Mouse (Mus musculus) adrenal gland (tissue): ENCODE data around the gene Slit3.

ENCODE experiments used
- intact Hi-C: fragments of 180-260 bp; cut with DNase I; formaldehyde crosslinking; loops from one replicate; pipeline ENCODE4 v1.15.1; 2025

Slit3 gene

DNA sequence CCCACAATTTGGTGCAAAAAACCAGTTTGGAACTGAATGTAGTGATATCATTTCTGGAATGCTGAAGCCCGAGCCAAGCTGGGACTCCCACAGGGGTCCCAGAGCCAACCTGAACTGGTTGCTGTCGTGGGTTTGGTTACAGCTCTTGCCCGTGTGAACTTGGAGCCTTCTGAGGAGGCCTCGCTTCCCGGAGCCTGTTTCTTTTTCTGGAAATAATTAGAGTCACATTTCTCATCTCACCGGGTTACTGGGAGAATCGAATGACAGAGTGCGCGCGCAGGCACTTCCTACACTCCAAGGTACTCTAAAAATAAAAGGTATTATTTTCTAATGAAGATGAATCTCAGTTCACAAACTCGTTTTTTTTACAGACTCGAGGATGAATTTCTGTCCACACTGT, 267.4 kb downstream of the Slit3 start:
- intact Hi-C loops = no loop called here

DNA sequence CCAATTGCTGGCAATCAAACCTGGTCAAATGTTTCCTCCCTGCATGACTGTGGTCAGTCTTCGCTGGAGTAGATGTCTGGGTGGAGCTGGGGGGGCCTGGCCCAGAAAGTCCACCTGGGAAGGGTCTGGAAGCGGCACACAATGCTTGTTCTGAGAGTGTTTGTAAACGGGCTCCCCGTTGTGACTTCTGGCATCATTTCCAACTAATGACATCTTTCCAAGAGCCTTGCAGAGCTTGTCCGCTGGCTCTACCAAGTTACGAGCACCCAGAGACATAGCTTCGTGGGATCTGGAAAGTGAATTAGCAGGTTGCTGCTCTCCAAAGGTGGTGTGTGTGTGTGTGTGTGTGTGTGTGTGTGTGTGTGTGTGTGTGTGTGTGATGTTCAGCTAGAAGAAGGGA, 268.3 kb downstream of the Slit3 start:
- intact Hi-C loops = no loop called here

DNA sequence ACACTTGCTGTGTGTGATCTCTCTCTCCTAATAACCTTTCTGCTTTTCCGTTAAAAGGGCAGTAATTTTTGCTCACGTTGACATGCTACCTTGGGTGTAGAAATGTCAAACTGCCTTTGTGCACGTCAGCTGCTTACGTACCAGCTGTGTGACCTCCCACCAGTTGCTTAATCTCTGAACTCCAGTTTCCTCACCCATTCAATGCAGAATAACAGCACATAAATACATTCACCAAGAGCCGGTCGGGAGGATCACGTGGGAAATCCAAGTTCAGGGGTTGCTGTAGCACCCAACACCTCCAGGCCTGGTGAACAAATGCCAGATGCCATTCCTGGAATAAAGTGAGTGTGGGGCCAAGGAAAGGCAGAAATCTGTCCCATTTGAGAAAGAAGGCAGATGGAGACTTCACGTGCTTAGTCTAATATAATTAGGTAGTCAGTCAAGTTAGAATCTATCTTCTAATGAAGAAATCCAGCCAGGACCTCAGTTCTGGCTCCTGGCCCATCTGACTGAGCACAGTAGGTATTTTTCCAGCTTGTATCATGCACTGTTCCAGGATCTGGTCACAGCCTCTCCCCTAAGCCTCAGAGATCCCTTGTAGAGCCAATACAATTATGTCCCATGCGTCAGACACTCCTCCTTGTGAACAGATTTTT, 268.9 kb downstream of the Slit3 start:
- intact Hi-C loops = no loop called here

DNA sequence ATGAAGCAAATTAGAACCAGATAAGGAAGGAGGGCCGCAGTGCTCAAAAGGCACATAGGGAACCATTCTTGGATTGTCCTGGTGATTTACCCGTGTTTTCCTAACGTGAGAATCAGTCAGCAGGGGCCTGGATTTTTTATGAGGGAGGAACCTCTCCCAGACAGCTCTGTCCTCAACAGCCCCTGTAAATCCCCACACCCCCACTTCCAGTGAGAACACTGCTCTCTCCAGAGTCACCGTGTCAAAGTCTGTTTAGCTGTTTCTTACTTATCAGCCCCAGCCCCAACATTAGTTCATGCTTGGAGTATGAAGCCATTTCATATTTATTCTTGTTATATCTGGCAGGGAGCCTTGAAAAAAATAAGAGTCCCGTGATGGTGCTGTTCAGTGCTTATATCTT, 272.8 kb downstream of the Slit3 start:
- intact Hi-C loops = no loop called here

DNA sequence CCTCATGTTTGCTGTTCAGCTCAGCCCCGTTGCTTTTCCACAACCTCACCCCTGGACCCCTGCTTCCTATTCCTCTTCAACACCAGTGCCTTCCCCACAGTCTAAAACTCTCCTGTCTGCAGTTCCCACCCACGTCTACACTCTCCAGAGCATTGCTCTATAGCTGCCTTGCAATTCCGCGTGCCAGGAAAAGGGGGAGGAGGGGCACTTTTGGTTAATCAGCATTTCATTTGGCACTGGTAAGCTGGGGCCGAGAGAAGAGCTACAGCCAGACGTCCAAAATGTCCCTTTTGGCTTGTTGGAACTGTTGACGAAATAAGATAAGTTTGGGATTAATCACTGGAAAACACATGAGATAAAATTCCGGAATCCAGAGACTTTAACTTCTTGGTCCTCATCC, 274.4 kb downstream of the Slit3 start:
- intact Hi-C loops = no loop called here

DNA sequence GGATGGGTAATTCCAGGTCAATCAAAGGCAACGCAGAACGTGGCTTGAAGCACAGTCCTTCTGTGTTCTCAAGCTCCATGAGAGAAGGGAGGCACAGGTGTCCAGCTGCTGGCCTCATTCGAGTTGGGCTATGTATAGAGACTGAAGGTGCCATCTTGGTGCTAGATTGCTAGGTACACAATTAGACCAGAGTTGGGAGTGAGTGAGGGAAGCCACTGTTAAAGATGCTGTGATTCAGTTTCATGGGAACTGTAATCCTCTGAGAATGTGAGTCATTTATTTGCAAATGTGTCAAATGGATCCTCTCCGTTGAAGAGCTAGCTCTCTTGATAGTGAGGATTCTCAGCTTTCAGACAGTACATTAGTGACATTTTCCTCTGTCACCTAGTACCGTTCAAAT, 277.3 kb downstream of the Slit3 start:
- intact Hi-C loops = no loop called here

DNA sequence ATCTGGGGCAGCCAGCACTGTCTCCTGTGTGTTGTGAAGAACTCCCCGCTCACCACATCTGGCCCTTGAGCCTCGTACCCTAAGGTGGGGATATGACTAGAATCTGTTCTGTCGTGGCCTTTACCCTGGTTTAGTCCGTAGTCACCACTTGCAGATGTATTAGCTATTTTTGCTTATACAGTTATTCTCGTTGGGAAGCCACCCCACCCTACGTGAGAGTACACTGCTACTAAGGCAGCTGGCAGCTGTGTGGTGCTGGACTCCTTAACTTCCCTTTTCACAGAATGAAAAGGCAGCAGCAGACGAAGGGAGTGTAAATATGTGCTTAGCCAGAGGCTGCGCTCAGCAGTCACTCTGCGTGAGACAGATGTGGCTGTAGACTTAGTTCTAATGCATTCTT, 282.5 kb downstream of the Slit3 start:
- intact Hi-C loops = loop anchor here (10.0 kb wide), 1 partner anchor 519 kb away; no protein-coding TSS in a partner anchor

DNA sequence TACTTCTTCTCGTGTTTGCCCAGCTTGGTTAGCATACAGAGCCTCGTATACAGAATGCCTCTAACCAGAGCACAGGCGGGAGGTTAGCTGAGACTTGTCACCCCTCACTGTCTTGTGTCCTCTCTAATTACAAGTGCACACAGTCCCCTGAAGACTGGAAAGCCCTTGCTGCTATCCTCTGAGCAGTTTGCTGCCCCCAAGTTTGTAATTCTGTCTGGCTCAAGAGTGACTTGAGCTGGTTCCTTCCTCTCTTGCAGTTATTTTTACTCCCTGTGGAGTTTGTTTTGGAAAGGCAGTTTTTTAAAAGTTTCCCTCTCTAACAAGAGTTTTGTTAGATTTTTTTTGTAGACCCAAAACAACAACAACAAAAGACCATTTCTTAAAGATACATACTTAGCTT, 285.0 kb downstream of the Slit3 start:
- intact Hi-C loops = loop anchor here (10.0 kb wide), 1 partner anchor 521 kb away; no protein-coding TSS in a partner anchor

DNA sequence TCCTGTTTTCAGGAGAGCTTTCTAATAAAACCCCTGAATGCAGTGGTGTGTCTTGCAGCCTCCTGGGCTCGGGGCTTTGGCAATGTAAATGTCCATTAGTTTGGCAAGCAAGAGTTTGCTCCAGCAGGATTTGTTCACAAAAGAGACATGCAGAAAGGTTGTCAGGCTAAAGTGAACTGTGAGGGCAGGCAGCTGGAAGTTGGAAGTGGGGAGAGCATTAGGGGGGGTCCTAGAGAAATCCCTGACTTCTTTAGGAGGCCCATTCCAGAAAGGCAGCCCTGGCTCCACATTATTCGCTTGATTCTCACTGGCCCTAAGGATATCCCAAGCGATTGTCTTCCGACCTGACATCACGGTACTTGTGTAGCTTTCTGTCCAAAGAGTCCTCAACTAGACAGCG, 285.5 kb downstream of the Slit3 start:
- intact Hi-C loops = loop anchor here (10.0 kb wide), 1 partner anchor 522 kb away; no protein-coding TSS in a partner anchor

DNA sequence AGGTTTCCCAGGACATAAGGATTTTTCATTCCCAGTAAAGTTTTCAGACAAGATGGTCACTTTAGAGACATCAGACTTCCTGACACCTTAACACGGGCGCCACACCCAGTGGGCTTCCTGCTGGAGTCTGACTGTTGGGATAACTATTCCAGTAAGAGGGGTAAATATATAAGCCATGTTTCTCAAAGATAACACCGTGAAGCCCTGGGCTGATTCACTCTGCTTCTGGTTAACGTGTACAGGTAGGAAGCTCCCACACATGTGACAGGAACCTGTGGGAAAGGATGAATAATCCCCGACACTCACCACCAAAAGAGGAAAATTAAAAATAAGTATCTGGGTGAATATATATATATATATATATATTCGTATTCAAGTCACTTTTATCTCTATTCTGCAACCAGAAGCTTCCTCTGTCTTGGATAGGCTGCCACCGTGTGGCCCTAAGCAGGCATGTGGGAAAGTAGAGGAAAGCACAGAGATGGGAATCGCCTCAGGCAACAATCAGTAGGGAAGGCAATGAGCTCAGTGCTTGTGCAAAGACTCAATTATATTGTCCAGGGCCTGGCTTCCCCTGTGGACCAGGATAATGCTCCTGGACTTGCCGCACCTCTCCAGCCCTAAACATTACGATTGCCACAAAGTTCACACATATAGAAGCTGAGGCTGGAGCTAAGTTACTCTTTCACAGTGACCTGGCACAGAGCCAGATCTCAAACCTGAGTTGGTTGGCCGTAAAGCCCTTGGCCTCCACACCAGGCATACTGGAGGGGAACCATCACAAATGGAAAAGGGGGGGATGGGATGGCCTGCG, 286.5 kb downstream of the Slit3 start:
- intact Hi-C loops = loop anchor here (1.0 to 10.0 kb wide), 2 partner anchors 288 to 523 kb away; no protein-coding TSS in a partner anchor

DNA sequence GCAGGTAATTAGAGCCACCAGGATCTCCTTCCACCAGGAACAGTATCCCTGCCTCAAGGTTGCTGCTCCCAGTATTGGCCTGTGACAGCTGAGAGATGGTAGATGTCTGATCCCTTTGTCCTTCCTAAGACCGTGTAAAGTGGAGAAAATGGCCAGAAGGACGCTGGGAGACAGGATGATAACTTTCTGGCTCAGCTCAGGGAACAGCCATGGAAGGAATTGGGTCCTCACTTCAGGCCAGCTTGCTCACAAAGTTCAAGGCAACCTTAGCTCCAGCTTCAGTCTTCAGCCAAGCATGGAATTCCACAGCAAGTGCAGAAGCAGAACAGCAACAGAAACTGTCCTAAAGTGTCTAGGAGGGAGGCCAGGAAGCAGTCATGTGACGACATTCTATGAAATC, 289.4 kb downstream of the Slit3 start:
- intact Hi-C loops = loop anchor here (5.0 kb wide), 1 partner anchor 568 kb away; no protein-coding TSS in a partner anchor

DNA sequence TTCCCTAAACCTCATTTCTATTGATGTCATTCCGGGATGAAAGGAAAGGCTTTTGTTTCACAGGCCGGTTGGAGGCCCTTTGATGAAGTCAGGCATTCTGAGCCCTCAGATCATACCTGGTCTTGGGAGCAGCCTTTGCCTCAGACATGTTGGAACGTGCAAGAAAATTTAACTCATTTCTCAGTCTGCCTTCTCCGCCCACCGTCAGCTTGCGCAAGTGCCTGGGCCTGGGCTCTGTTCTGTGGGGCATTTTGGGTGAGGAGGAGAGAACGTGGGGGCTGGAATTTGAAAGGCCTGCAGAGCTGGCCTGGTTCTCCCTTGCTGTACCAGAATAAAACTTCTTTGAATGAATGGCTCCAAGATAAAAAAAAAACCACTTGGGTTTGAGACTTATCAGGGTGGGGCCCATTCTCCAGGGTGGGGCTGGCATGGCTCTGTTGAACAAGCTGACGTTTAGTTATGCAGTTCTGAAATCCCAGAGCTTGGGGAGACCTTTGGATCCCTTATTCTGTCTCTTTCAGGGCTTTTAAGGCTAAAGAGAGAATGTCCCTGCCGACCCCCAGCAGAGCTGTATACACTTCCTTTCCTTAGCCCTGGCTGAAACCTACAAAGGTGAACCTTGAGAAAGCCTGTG, 294.9 kb downstream of the Slit3 start:
- intact Hi-C loops = no loop called here

DNA sequence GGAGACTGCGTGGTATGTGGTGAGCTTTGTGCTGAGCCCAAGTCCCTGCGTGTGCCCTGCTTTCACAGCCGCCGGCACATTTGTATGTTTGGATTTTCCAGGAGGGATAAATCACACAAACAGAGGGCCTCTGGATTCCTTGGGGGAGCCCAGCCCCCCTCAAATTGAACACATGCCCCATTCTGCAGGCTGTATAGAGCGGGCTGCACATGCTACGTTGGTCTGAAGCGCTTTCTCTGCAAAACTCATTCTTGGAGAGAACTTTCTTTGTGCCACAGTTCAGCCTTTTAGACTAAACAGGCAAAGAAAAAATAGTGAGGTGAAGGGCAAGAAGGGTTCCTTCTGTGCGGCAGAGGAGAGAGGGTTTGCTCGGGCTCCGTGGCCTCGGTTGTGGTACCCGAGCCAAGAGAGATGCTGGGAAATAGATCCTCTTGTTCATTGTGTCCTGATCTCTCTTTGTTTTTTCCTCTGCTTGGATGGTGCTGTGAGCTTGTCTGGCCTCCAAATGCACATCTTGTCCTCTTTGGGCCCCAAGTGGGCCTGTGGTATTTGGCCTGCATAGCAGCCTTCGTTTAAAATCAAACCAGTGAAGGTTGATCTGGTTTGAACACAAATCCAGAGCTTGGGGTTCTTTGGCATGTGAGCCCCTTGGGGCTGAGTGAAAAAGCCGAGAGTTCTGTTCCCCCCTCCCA, 295.5 kb downstream of the Slit3 start:
- intact Hi-C loops = no loop called here

DNA sequence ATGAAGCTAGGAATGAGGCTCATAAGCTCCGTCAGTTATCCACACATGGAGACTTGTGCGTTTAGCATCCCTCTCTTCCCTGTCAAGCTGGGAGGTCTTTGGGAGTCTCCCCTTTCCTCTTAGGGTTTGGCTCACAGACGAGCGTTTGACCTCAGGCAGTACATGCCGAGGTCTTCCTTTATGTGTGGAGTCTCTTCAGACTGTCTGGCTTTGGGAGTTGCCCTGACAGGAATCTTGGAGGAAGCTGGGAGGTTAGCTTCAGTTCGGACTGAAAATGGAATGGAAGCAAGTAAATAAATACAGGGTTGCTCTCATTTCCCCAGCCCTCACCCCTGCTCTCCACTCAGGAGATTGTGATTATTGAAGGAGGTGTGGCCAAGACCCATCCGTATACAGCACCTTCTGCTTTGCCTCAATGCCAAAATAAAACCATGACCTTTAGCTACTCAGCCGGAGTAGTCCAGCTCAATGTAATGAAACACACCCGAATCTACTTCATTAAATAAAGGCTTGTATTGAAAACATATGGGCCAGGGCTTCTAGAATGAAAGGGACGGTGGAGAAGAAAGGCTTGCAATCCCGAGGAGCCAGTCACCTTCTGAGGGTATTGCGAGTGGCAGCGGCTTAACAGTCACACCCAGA, 297.0 kb downstream of the Slit3 start:
- intact Hi-C loops = no loop called here

DNA sequence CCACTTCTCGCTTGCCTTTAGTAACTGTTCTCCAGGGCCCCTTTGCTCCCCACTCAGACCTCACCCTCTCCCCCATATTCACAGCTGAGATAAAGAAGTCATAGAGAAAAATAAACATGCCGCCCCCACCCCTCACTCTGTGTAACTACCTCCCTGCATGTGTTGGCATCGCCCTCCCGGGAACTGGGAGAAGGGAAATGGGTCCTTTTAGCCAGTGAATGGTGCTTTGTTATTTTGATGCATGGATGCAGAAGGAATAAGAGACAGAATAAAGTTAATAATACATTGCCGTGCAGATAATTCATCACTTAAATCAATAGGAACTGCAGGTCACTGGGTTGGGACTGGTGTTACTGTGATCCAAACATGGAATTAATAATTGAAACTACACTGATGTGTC, 298.0 kb downstream of the Slit3 start:
- intact Hi-C loops = no loop called here

DNA sequence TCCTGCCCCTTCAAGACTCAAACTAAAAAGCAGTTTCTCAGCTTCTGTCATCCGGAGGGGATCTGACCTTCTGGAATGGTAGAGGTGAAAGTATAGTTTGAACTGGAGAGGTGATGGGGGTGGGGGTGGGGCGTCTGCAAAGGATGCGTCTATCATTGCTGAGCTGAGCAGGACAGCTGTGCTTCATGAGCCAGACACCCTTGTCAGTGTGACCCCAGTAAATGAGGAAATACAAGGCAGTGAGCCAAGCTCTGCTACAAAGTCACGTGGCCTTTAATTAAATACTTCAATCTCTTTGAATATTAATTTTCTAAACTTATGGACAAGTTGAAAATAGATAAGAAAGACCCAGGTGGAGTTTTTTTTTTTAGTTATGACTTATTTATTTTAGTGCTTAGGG, 300.7 kb downstream of the Slit3 start:
- intact Hi-C loops = no loop called here

DNA sequence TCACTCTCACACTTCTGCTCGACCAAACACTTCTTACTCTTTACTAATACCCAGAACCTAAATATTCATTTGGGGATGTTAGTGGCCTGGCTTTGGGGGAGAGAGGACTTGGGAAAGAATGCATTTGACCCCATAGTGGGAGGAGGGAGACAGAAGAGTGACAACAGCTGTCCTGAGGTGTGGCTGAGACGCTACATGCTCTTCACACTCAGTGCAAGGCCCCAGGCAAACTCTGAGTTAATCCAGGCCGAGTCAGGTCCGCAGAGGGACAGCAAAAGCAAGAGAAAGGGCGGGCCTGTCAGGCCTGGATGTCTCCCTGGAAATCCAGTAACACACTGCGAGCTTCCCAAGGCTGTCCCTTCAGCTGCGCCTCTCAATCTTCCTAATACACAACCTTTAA, 307.0 kb downstream of the Slit3 start:
- intact Hi-C loops = no loop called here

DNA sequence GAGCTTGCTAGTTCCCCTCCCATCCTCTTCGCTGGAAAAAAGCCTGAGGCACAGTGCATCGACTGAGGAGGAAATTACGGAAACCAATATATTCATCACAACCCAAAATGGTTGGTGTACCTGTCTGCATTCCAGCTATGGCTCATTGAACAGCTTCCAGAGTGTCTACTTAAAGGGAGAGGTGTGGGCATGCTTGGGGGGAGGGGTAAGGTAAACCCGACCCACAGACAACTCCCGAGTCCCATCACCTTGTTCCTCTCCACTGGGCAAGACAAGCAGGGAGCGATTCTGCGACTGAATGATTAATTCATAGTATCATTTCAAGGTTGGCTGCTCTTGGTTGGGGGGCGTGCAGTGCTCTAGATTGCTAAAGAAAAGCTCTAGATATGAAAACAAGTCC, 310.1 kb downstream of the Slit3 start:
- intact Hi-C loops = no loop called here

DNA sequence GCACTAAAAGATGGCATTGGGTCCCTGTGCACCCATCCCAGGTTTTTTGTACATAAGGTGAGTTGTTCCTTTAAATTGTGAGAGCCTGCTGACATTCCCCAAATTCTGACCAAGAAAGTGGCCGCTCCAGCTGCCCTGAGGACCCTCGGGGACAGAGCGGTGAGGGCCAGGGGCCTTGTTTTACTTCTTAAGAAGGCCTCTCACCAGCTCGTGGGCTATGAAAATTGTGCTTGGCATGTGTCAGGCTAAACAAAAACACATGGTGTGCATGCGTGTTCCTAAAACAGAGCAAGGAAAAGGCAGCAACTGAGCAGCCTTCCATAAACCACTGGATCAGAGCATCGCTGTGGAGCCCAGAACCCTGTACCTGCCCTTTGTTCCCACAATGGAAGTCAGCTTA, 316.5 kb downstream of the Slit3 start:
- intact Hi-C loops = no loop called here

DNA sequence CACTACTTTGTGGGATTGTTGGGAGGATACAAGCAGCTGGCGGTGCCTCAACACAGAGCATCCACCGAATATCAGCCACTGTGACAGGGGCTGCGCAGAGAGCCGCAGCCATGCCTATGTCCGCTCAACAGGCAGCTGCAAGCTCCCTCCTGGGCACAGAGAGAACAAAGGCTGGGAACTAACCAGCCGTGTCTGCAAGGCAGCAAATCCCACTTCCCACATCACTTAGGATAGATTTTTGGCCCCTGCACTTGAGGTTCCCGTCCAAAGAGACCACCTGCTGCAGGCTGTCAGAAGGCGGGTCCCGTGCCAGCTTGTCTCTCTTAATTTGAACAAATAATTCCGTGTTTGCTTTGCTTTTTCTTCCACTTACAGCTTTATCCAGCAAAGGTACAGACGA, 319.2 kb downstream of the Slit3 start:
- intact Hi-C loops = no loop called here

DNA sequence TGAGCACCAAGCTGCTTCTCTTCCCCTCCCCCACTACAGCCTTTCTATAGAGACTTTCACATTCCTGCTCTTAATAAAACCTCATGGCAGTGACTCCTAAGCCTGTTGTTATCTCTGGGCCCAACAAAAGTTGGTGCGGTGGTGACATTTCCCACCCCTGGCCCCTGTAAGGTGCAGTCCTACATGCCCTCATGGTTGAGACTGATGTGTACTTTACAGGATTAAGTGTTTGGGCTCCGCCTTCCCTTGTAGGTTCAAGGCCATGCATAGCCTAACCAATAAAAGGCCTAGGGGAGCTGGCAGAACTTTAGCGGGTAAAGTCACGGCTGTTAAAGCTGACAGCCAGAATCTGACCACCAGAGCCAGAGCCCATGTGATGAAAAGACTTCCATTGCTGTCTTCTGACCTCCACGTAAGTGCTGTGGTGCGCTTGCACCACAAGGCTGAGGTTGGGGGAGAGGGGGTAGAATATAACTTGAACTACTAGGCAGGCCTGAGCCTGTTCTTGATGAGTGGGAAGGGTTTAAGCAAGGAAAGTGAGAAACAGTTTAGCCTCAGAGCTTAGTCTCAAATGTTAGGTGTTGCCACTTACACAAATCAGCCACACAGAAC, 323.6 kb downstream of the Slit3 start:
- intact Hi-C loops = no loop called here
